Mouse (Mus musculus) small intestine, adult 2 months (tissue): ENCODE results near the gene Uck2.

Source experiments
- CTCF ChIP-seq: fragments of 200-500 bp; IDR thresholded peaks from 2 replicates; pipeline ENCODE4 v1.5.1; 2012; ENCODE audit warnings: low read depth, mild to moderate bottlenecking, control low read depth, inconsistent platforms, low read length, moderate library complexity, mixed read lengths; ENCODE audit not compliant: insufficient replicate concordance, insufficient read length; ENCODE audit errors: extremely low read depth
- POLR2A ChIP-seq: fragments of 200-500 bp; IDR thresholded peaks from 2 replicates; pipeline ENCODE4 v1.6.1; 2012; ENCODE audit warnings: low read depth, mild to moderate bottlenecking, control low read depth, inconsistent platforms, low read length, moderate library complexity

GRCm38 (mm10) chr1:167236790-167237189 lies 48.3 kb downstream of the Uck2 start:
- TF ChIP-seq POLR2A (no peak), CTCF (no peak)
